Mouse (Mus musculus): ENCODE data around the gene Nudt22.

DNA sequence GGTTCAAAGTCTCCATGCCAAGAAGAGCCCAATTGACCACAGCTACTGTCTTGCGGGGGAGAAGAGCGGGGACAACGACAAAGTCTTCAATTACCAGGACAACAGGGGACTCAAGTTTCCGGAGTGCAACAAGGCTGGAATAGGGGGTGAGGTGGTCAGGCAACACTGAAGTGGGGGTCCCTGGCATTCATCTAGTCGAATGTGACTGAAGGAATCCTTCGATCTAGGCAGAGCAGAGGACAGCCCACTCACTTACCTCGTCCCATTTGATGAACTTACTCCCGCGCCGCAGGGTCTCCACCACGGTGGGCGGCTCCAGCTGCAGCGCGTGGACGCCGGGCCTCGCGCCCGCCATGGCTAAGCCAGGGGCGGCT is 26.6 kb downstream of the Nudt22 start:
- TF ChIP-seq EP300 (IDR thresholded peaks at IDR 0.05) (no peak), CTCF (IDR thresholded peaks at IDR 0.05) (no peak)
